24 mouse cellular contexts compared by ENCODE assay signal in genomic region chr3:85959669-85960068, GRCm38 (mm10). TPM values are rescaled to one million over a fixed set of nuclear protein-coding genes. Genes with fewer than 3 reads are reported as not detected.
"Had no signal": no experiment of that assay in that cellular context is flagged by ENCODE, and none has a peak within 500 bp of the region (broad histone marks: within the 10 kb centered on the region; RNA-seq: fewer than 3 reads in every experiment).

No protein-coding gene starts in this region.

- H3K9ac ChIP-seq: lung, embryonic 15.5 days; midbrain, embryonic 13.5 days; midbrain, embryonic 15.5 days; neural tube, embryonic 12.5 days; stomach, embryonic 15.5 days had no signal

- H3K36me3 ChIP-seq: lung, embryonic 15.5 days; midbrain, embryonic 13.5 days; midbrain, embryonic 15.5 days; neural tube, embryonic 12.5 days; stomach, embryonic 15.5 days had no signal

- H3K27ac ChIP-seq: lung, embryonic 15.5 days; macrophage; midbrain, embryonic 13.5 days; midbrain, embryonic 15.5 days; neural tube, embryonic 12.5 days; stomach, embryonic 15.5 days; stomach, postnatal 0 days had no signal

- H3K27me3 ChIP-seq: lung, embryonic 15.5 days; midbrain, embryonic 13.5 days; midbrain, embryonic 15.5 days; neural tube, embryonic 12.5 days; stomach, embryonic 15.5 days had no signal

- ATAC-seq: lung, postnatal 0 days; midbrain, embryonic 13.5 days; midbrain, embryonic 15.5 days had no signal

- H3K4me3 ChIP-seq: lung, embryonic 15.5 days; megakaryocyte, embryonic 14.5 days; midbrain, embryonic 13.5 days; midbrain, embryonic 15.5 days; neural tube, embryonic 12.5 days; stomach, embryonic 15.5 days had no signal

- H3K9me3 ChIP-seq: neural tube, embryonic 12.5 days; stomach, embryonic 15.5 days had no signal

- H3K4me1 ChIP-seq: midbrain, embryonic 13.5 days; midbrain, embryonic 15.5 days; neural tube, embryonic 12.5 days; stomach, embryonic 15.5 days had no signal

- DNase-seq: lung, adult 2 months; lung, postnatal 14 days; lung, postnatal 36 days; right cerebral cortex, postnatal 14 days; thymus, adult 2 months; thymus, postnatal 25 days; thymus, postnatal 4 days had no signal

- H3K4me2 ChIP-seq: lung, embryonic 15.5 days; midbrain, embryonic 11.5 days; midbrain, embryonic 13.5 days; midbrain, embryonic 15.5 days; neural tube, embryonic 12.5 days; stomach, embryonic 15.5 days had no signal

RNA-seq across cellular contexts. Expression of gene Prss48, which starts 42.6 kb away (rescaled TPM):
- total RNA-seq: megakaryocyte progenitor cell, adult 5-6 weeks; midbrain, postnatal 0 days; monocyte, adult 5-6 weeks; neutrophil, adult 5-6 weeks had no signal
- polyA plus RNA-seq: lung, adult 2 months; lung, embryonic 15.5 days; lung, postnatal 0 days; macrophage; midbrain, embryonic 11.5 days; midbrain, embryonic 13.5 days; midbrain, embryonic 15.5 days; midbrain, postnatal 0 days; neural tube, embryonic 12.5 days; neural tube, embryonic 14.5 days; spleen, adult 2 months; stomach, embryonic 15.5 days; stomach, postnatal 0 days; thymus, adult 2 months; urinary bladder, adult 2 months had no signal
